Mouse (Mus musculus): Measurements from ENCODE around the gene Dvl3. TPM values are rescaled to one million over a fixed set of nuclear protein-coding genes. Genes with fewer than 3 reads are reported as not detected.
"Not testable (repeated sequence)": the region's sequence is repeated elsewhere in the genome, so short reads cannot be mapped to it uniquely, and the experiment has no call there.

Gene Dvl3
- 10 to 100 TPM; 56.5 to 56.9 TPM for total RNA-seq (2021)
- long read RNA-seq, experiment 1, transcript Dvl3-201 (15 exons, 2,519 nt), result major isoform, 10 of 19 reads
- long read RNA-seq, experiment 1, partial matches to known transcripts, result 5 of 19 reads
- long read RNA-seq, experiment 1, other reads (novel, unspliced or antisense), result 3 of 19 reads
- long read RNA-seq, experiment 2, transcript Dvl3-201 (15 exons, 2,519 nt), result major isoform, 19 of 30 reads
- long read RNA-seq, experiment 2, partial matches to known transcripts, result 6 of 30 reads
- long read RNA-seq, experiment 2, other reads (novel, unspliced or antisense), result 4 of 30 reads

GRCm38 (mm10) chr16:20516726-20517201 is at the start of gene Dvl3:
Gene Dvl3 (plus strand): TSS chr16:20516982.
- DNase-seq (ENCODE audit: low spot score in 2 of 2), result peak; percentile 84
- Histone ChIP-seq H3K27ac (peak within 1 kb of the TSS; percentile 92), H3K4me3 (peak within 1 kb of the TSS; percentile 76)
- peak; percentile 68 for TF ChIP-seq CTCF (conservative IDR thresholded peaks at IDR 0.05)

- Histone ChIP-seq H3K27ac (no peak overlapping the region), H3K4me3 (no peak overlapping the region)
- no peak for DNase-seq (ENCODE audit: low spot score in 2 of 2)
- TF ChIP-seq CTCF (conservative IDR thresholded peaks at IDR 0.05), result no peak
These were observed 45.8 kb upstream of the Dvl3 start for GRCm38 (mm10) chr16:20470981-20471380.

GRCm38 (mm10) chr16:20471686-20472085 is 45.1 kb upstream of the Dvl3 start:
- Histone ChIP-seq H3K4me3 (no peak overlapping the region), H3K27ac (no peak overlapping the region)
- no peak for TF ChIP-seq CTCF (conservative IDR thresholded peaks at IDR 0.05)
- no peak for DNase-seq (ENCODE audit: low spot score in 2 of 2)

- no peak for TF ChIP-seq CTCF (conservative IDR thresholded peaks at IDR 0.05)
- H3K27ac ChIP-seq, result no peak overlapping the region
- no peak overlapping the region for H3K4me3 ChIP-seq
- DNase-seq (ENCODE audit: low spot score in 2 of 2), result no peak
These were observed 43.0 kb upstream of the Dvl3 start for GRCm38 (mm10) chr16:20473748-20474147.

- no peak for TF ChIP-seq CTCF (conservative IDR thresholded peaks at IDR 0.05)
- no peak for DNase-seq (ENCODE audit: low spot score in 2 of 2)
- H3K4me3 ChIP-seq, result no peak overlapping the region
- no peak overlapping the region for H3K27ac ChIP-seq
These were observed 42.6 kb upstream of the Dvl3 start for GRCm38 (mm10) chr16:20474211-20474610.

- DNase-seq (ENCODE audit: low spot score in 2 of 2), result no peak
- Histone ChIP-seq H3K27ac (no peak overlapping the region), H3K4me3 (no peak overlapping the region)
- no peak for TF ChIP-seq CTCF (conservative IDR thresholded peaks at IDR 0.05)
These were observed 42.0 kb upstream of the Dvl3 start for GRCm38 (mm10) chr16:20474786-20475185.

GRCm38 (mm10) chr16:20475335-20475734 is 41.4 kb upstream of the Dvl3 start:
- Histone ChIP-seq H3K4me3 (no peak overlapping the region), H3K27ac (no peak overlapping the region)
- no peak for TF ChIP-seq CTCF (conservative IDR thresholded peaks at IDR 0.05)
- DNase-seq (ENCODE audit: low spot score in 2 of 2), result no peak

- H3K4me3 ChIP-seq, result no peak overlapping the region
- no peak for DNase-seq (ENCODE audit: low spot score in 2 of 2)
- H3K27ac ChIP-seq, result no peak overlapping the region
- TF ChIP-seq CTCF (conservative IDR thresholded peaks at IDR 0.05), result no peak
These were observed 39.9 kb upstream of the Dvl3 start for GRCm38 (mm10) chr16:20476857-20477256.

GRCm38 (mm10) chr16:20477270-20477669 is 39.5 kb upstream of the Dvl3 start:
- no peak for TF ChIP-seq CTCF (conservative IDR thresholded peaks at IDR 0.05)
- DNase-seq (ENCODE audit: low spot score in 2 of 2), result no peak
- Histone ChIP-seq H3K27ac (no peak overlapping the region), H3K4me3 (no peak overlapping the region)

GRCm38 (mm10) chr16:20478504-20478903 is 38.3 kb upstream of the Dvl3 start:
- no peak for TF ChIP-seq CTCF (conservative IDR thresholded peaks at IDR 0.05)
- DNase-seq (ENCODE audit: low spot score in 2 of 2), result no peak
- H3K27ac ChIP-seq, result no peak overlapping the region

GRCm38 (mm10) chr16:20479026-20479760 is 37.6 kb upstream of the Dvl3 start:
- not testable (repeated sequence) for DNase-seq (ENCODE audit: low spot score in 2 of 2); H3K27ac ChIP-seq

More at GRCm38 (mm10) chr16:20478504-20478903, 38.3 kb upstream of the Dvl3 start:
- no peak overlapping the region for H3K4me3 ChIP-seq

GRCm38 (mm10) chr16:20480115-20480514 is 36.7 kb upstream of the Dvl3 start:
- Histone ChIP-seq H3K27ac (no peak overlapping the region), H3K4me3 (no peak overlapping the region)
- TF ChIP-seq CTCF (conservative IDR thresholded peaks at IDR 0.05), result peak; percentile 77
- peak in 1 of 2 experiments; percentile 21 for DNase-seq (ENCODE audit: low spot score in 2 of 2)

More at GRCm38 (mm10) chr16:20479026-20479760, 37.6 kb upstream of the Dvl3 start:
- not testable (repeated sequence) for H3K4me3 ChIP-seq

GRCm38 (mm10) chr16:20481746-20482145 is 35.0 kb upstream of the Dvl3 start:
- no peak for TF ChIP-seq CTCF (conservative IDR thresholded peaks at IDR 0.05)
- Histone ChIP-seq H3K4me3 (no peak overlapping the region), H3K27ac (no peak overlapping the region)
- DNase-seq (ENCODE audit: low spot score in 2 of 2), result no peak

GRCm38 (mm10) chr16:20483716-20484115 is 33.1 kb upstream of the Dvl3 start:
- H3K27ac ChIP-seq; DNase-seq (ENCODE audit: low spot score in 2 of 2); H3K4me3 ChIP-seq: not testable (repeated sequence)

All from layer of hippocampus, adult 2 months (tissue).